Mouse (Mus musculus): ENCODE results near the gene Pcdh15.

DNA sequence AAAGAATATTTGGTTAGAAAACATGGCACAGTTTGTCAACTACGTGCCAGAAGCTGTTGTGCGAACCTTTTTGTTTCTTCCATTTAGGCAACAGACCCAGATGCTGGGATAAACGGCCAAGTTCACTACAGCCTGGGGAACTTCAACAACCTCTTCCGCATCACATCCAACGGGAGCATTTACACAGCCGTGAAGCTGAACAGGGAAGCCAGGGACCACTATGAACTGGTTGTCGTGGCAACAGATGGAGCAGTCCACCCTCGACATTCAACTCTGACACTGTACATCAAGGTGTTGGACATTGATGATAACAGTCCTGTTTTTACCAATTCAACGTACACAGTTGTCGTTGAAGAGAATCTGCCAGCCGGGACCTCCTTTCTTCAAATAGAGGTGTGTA lies 1350.9 kb downstream of the Pcdh15 start:
- no peak for TF ChIP-seq CTCF (conservative IDR thresholded peaks at IDR 0.05; ENCODE audit: low read length)
- TF ChIP-seq POU5F1 (IDR thresholded peaks at IDR 0.05; ENCODE audit: borderline replicate concordance, low read length): no peak
- TF ChIP-seq NANOG (IDR thresholded peaks at IDR 0.05; ENCODE audit: borderline replicate concordance, low read length): no peak
